Mouse (Mus musculus): ENCODE measurements around the gene Lpo. TPM values are rescaled to one million over a fixed set of nuclear protein-coding genes. Genes with fewer than 3 reads are reported as not detected.

Lpo gene
- polyA plus RNA-seq, 1 experiment from 2014 or later: 0.18 TPM

DNA sequence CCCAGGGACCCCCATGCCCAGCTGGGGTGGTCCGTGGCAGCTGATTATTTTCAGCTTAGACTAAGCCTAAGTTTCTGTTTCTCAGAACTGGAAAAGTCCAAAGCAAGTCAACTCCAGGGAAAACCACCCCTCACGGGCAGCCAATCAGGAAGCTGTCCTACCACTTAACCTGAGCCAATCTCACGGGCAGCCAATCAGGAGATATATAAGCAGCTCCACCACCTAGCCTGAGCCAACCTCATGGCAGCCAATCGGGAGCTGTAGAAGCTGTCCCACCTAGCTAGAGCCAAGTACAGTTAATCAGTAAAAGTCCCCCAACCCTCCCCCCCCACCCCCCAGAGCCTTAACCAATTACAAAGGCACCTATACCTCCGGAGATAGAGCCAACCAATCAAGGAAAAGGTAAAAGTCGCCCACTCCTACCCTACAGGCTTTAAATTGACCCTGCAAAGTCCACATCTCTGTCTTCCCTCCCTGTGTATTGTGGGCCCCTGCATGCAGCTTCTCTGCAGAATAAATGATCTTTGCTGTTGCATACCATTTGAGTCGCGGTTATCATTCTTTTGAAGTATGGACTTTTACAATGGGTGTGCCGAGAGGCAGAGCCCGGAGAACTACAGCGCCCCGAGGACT, 19.0 kb upstream of the Lpo start:
- Histone ChIP-seq H3K4me3 (replicated peaks) (no peak overlapping the region), H3K4me2 (no peak overlapping the region), H3K27me3 (replicated peaks) (no peaks in the 10 kb centered on the region), H3K9me3 (no peaks in the 10 kb centered on the region), H3K9ac (no peak overlapping the region), H3K4me1 (no peaks in the 10 kb centered on the region), H3K27ac (no peak overlapping the region), H3K36me3 (no peaks in the 10 kb centered on the region)
- 79% methylated on average over 12 of the region's 12 CpGs for WGBS
- ATAC-seq (ENCODE audit: insufficient read depth, low FRiP score, low read depth): no peak

DNA sequence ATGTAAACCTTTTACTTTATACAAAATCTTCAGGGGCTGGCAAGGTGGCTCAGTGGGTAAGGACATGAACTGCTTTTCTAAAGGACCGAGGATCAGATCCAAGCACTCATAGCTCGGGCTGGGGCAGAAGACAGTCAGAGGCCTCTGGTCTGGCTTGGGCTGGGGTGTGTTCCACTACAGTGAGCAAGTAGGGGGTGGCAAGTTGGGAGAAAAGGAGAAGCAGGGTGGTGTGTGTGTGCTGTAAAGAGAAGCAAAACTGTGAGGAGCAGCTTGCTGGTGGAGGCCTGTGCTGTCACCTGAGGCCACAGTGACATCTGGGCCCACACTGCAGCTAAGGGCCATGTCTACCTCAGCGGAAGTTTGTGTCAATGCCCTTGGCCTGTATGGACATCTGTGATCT, 13.3 kb upstream of the Lpo start:
- no peak overlapping the region for H3K9ac ChIP-seq
- H3K27ac ChIP-seq: no peak overlapping the region
- 74% methylated on average over 3 of the region's 3 CpGs for WGBS
- no peaks in the 10 kb centered on the region for H3K9me3 ChIP-seq
- no peaks in the 10 kb centered on the region for H3K36me3 ChIP-seq
- no peak overlapping the region for H3K4me2 ChIP-seq
- H3K27me3 ChIP-seq (replicated peaks): no peaks in the 10 kb centered on the region
- H3K4me3 ChIP-seq (replicated peaks): no peak overlapping the region
- no peak for ATAC-seq (ENCODE audit: insufficient read depth, low FRiP score, low read depth)
- H3K4me1 ChIP-seq: no peaks in the 10 kb centered on the region

DNA sequence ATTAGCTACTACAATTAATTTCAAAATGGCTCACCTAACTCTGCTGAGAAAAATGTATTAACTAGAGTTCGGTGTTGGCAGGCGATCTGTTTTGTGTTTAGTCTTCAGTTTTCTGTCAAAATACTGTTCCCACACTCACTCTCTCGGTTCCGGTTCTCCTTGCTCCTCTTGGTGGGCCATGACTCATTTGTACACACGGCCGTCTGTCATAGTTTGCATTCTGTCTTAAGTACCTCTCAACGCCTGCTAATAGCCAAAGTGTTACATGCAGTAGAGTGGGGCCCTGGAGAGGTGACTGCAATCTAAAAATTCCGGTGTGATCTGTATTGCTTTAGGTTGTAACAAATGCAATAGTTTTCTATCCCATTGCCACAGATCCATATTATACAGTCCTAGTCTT, 12.6 kb upstream of the Lpo start:
- no peaks in the 10 kb centered on the region for H3K27me3 ChIP-seq (replicated peaks)
- WGBS: 62% methylated on average over 8 of the region's 8 CpGs

DNA sequence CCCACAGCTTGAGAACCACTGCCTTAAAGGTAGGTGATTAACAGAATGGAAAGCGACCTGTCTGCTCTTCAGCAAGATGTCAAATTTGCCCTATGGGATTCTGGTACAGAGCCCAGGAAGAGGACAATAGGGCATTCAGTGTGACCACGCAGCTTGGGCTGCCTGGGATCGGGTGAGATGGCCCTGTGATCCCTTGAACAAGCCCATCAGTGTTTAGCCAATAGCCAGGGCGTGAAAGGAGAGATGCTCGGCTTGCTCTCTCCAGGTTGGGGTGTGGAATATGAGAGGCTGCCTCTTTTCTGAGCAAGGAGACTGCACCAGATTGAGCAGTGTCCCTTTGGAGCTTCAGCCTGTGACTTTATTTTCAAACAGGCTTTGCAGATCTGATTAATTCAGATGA, 6.6 kb downstream of the Lpo start:
- H3K36me3 ChIP-seq: no peaks in the 10 kb centered on the region
- H3K9me3 ChIP-seq: no peaks in the 10 kb centered on the region
- no peaks in the 10 kb centered on the region for H3K4me1 ChIP-seq
- H3K9ac ChIP-seq: no peak overlapping the region
- no peak overlapping the region for H3K4me2 ChIP-seq
- no peak for ATAC-seq (ENCODE audit: insufficient read depth, low FRiP score, low read depth)
- WGBS: 57% methylated on average over 5 of the region's 5 CpGs
- H3K4me3 ChIP-seq (replicated peaks): no peak overlapping the region
- H3K27me3 ChIP-seq (replicated peaks): no peaks in the 10 kb centered on the region
- H3K27ac ChIP-seq: no peak overlapping the region

More for the DNA sequence above, 12.6 kb upstream of the Lpo start:
- H3K9me3 ChIP-seq: no peaks in the 10 kb centered on the region
- no peak overlapping the region for H3K9ac ChIP-seq
- no peak for ATAC-seq (ENCODE audit: insufficient read depth, low FRiP score, low read depth)
- no peak overlapping the region for H3K27ac ChIP-seq
- H3K4me3 ChIP-seq (replicated peaks): no peak overlapping the region
- H3K36me3 ChIP-seq: no peaks in the 10 kb centered on the region
- no peaks in the 10 kb centered on the region for H3K4me1 ChIP-seq
- H3K4me2 ChIP-seq: no peak overlapping the region

DNA sequence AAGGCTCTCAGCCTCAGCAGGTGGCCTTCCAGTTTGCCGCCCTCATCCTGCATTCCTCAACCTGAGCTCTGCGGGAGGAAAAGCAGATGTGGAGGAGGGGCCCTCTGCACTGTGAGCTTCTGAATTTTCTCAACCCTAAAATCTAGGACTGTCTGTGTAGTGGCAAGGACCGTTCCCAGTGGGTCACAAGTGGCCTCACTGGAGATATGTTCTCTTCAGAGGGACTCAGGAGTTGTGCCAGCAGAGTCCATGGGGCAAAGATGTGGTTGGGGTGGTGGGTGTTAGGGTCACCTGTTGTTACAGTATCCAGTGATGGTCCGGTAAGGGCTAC, 10.7 kb downstream of the Lpo start:
- WGBS: 24% methylated on average over 4 of the region's 4 CpGs
- no peak for ATAC-seq (ENCODE audit: insufficient read depth, low FRiP score, low read depth)
- Histone ChIP-seq H3K4me2 (peak overlapping the region; percentile 69), H3K9ac (no peak overlapping the region), H3K27me3 (replicated peaks) (no peaks in the 10 kb centered on the region), H3K4me3 (replicated peaks) (peak overlapping the region; percentile 39), H3K9me3 (no peaks in the 10 kb centered on the region), H3K36me3 (no peaks in the 10 kb centered on the region), H3K27ac (no peak overlapping the region), H3K4me1 (no peaks in the 10 kb centered on the region)

DNA sequence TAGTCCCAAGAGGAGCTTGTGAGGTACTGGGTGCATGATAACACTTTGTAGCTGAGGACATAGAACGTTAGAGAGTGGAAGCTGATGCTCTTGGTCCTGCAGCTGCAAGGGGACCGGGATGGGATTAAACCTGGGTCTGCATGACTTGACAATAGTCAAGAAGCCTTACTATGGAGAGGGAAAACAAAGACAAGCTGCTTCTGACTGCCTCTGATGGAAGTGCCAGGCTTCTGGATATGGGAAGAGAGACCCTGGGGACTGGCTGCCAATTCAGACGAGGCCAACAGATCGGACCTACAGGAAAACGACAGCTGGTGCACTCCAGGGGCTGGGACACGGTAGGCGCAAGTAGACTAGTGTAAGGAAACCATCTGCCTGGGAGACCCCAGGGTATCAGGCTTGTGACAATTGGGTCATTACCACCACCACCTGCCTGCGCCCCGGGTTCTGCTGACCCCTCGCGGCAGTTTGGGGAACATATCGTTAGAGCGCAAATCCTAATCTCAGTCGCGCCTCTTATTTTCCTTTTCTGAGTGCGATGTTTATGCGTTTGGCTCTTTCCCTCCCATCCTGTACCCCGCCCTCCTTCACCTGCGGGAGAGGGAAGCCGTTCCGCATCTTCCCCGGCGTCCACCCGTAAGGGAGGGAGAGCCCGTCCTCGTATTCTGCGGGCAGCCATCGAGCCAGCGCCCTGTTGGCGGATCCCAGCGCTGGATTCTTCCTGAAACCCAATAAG, 11.2 kb downstream of the Lpo start:
- Histone ChIP-seq H3K27ac (no peak overlapping the region), H3K36me3 (no peaks in the 10 kb centered on the region), H3K9ac (no peak overlapping the region), H3K4me3 (replicated peaks) (peak overlapping the region; percentile 39), H3K4me1 (no peaks in the 10 kb centered on the region), H3K9me3 (no peaks in the 10 kb centered on the region), H3K27me3 (replicated peaks) (no peaks in the 10 kb centered on the region), H3K4me2 (peak overlapping the region; percentile 69)
- WGBS: 3% methylated on average over 31 of the region's 31 CpGs
- ATAC-seq (ENCODE audit: insufficient read depth, low FRiP score, low read depth): no peak

DNA sequence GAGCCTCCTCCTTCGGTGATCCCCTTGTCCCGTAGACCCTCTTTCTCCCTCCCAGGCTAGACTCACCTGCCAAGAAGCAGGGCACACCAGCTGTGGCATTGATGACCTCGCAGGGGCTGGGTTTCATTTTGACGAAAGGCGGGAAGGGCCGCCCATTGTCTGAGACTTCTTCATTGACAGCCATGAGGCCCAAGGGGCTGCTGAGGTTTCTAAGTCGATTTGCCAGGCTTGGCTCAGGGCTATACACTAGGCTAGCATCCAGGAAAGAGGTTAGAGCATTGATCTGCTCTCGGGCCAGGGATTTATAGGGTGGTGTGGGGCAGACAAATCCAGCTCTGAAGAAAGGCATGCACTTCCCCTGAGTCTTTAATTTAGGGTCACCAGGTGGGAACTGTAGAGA, 13.3 kb downstream of the Lpo start:
- no peak for ATAC-seq (ENCODE audit: insufficient read depth, low FRiP score, low read depth)

DNA sequence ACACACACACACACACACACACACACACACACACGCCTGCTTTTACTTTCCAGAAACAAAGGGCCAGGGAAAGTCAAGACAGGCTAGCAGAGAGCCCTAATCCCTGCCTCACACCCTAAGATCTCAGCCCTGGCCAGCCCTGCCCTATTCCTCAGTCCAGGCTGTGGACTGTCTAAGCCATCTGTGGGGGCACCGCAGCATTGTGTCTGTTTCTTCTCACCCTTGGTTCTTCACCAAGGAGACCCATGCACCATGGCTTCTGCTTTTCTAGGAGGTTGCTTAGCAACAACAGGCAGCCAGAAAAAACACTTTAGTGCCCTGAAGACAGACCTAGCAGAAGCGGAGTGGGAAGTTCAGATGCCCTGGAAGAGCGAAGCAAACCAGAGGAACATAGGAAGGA, 16.7 kb downstream of the Lpo start:
- 47% methylated on average over 4 of the region's 4 CpGs for WGBS

More for the DNA sequence above, 13.3 kb downstream of the Lpo start:
- Histone ChIP-seq H3K27me3 (replicated peaks) (no peaks in the 10 kb centered on the region), H3K4me2 (no peak overlapping the region), H3K4me1 (no peaks in the 10 kb centered on the region), H3K27ac (no peak overlapping the region), H3K4me3 (replicated peaks) (no peak overlapping the region), H3K9me3 (no peaks in the 10 kb centered on the region), H3K36me3 (no peaks in the 10 kb centered on the region), H3K9ac (no peak overlapping the region)
- WGBS: 69% methylated on average over 8 of the region's 8 CpGs

DNA sequence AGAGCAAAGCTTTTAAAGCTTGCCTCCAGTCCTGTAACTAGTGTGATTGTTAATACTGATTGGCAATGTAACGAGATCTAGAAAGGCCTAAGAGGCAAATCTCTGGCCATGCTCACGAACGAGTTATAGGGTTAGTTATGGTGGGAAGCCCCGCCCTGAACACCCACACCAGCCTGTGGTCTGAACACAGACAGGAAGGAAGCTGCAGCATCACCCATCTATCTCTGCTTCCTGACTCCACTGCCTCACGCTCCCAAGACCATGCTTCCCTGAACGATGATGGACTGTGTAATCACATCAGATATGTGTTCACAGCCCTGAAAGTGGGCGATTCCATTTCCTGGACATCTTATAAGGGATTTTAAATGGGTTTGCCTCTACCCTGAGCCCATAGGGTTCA, 19.9 kb downstream of the Lpo start:
- Histone ChIP-seq H3K4me2 (no peak overlapping the region), H3K4me1 (no peaks in the 10 kb centered on the region), H3K4me3 (replicated peaks) (no peak overlapping the region), H3K9me3 (no peaks in the 10 kb centered on the region), H3K27me3 (replicated peaks) (no peaks in the 10 kb centered on the region), H3K9ac (no peak overlapping the region), H3K27ac (no peak overlapping the region), H3K36me3 (no peaks in the 10 kb centered on the region)
- 70% methylated on average over 7 of the region's 7 CpGs for WGBS
- ATAC-seq (ENCODE audit: insufficient read depth, low FRiP score, low read depth): no peak

More for the DNA sequence above, 16.7 kb downstream of the Lpo start:
- Histone ChIP-seq H3K4me3 (replicated peaks) (no peak overlapping the region), H3K9me3 (no peaks in the 10 kb centered on the region), H3K4me2 (no peak overlapping the region), H3K36me3 (no peaks in the 10 kb centered on the region), H3K9ac (no peak overlapping the region), H3K27me3 (replicated peaks) (no peaks in the 10 kb centered on the region), H3K27ac (no peak overlapping the region), H3K4me1 (no peaks in the 10 kb centered on the region)
- no peak for ATAC-seq (ENCODE audit: insufficient read depth, low FRiP score, low read depth)

DNA sequence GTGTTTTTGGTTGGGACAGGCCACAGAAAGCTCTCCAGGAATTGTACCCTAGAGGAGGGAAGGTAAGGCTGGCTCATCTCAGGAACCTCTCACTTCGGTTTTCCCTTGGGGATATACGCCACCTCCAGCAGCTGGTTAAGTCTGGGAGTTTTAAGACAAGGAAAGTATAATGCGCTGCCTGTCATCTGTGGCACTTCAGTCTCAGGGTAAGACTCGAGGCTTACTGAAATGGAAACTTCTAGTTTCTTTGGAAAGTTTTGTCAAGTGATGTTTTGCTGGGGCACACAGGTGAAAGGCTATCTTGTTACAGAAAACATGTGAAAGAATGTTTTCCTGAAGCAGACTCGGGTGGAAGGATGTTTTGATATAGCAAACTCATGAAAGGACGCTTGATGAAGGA, 20.7 kb downstream of the Lpo start:
- H3K9ac ChIP-seq: no peak overlapping the region
- no peak for ATAC-seq (ENCODE audit: insufficient read depth, low FRiP score, low read depth)
- no peak overlapping the region for H3K4me3 ChIP-seq (replicated peaks)
- H3K9me3 ChIP-seq: no peaks in the 10 kb centered on the region
- no peak overlapping the region for H3K4me2 ChIP-seq
- no peaks in the 10 kb centered on the region for H3K27me3 ChIP-seq (replicated peaks)
- no peaks in the 10 kb centered on the region for H3K36me3 ChIP-seq
- WGBS: 76% methylated on average over 6 of the region's 6 CpGs
- no peak overlapping the region for H3K27ac ChIP-seq
- H3K4me1 ChIP-seq: no peaks in the 10 kb centered on the region

DNA sequence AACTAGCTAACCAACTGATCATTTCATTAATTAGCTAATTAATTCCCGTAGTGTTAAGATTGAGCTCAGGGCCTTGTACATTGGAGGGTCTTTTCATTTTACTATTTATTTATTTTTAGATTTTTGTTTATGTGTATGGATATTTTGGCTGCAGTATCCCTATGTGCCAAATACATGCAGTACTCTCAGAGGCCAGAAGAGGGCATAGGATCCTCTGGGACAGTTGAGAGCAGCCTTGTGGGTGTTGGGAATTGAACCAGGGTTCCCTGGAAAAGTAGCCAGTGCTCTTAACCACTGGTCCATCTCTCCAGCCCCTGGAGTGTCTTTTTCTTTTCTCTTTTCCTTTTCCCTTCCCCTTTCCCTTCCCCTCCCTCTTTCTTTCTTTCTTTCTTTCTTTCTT, 22.6 kb downstream of the Lpo start:
- Histone ChIP-seq H3K27me3 (replicated peaks) (no peaks in the 10 kb centered on the region), H3K36me3 (no peaks in the 10 kb centered on the region), H3K27ac (no peak overlapping the region), H3K4me3 (replicated peaks) (no peak overlapping the region), H3K4me2 (no peak overlapping the region), H3K9me3 (no peaks in the 10 kb centered on the region), H3K4me1 (no peaks in the 10 kb centered on the region), H3K9ac (no peak overlapping the region)
- 71% methylated on average over 1 of the region's 1 CpGs for WGBS
- ATAC-seq (ENCODE audit: insufficient read depth, low FRiP score, low read depth): no peak

DNA sequence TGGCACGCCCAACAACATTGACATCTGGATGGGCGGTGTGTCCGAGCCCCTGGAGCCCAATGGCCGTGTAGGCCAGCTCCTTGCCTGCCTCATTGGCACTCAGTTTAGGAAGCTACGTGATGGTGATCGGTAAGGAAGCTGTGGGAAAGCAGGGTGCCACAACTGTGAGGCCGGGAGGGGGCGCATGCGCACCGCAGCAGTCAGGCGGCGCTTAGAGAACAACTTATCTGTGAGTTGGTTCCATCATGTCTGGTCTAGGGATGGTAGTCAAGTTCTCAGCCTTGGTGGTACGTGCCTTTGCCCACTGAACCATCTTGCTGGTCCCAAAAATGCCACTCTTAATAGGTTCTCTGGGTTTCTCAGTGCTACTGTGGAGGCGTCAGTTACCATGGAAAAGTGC, 25.5 kb downstream of the Lpo start:
- Histone ChIP-seq H3K27ac (no peak overlapping the region), H3K4me2 (no peak overlapping the region), H3K9ac (no peak overlapping the region), H3K27me3 (replicated peaks) (no peaks in the 10 kb centered on the region), H3K4me3 (replicated peaks) (no peak overlapping the region), H3K36me3 (no peaks in the 10 kb centered on the region), H3K9me3 (no peaks in the 10 kb centered on the region), H3K4me1 (no peaks in the 10 kb centered on the region)
- ATAC-seq (ENCODE audit: insufficient read depth, low FRiP score, low read depth): no peak
- 46% methylated on average over 14 of the region's 14 CpGs for WGBS
